Mouse (Mus musculus) MEL (cell line): ENCODE measurements around the gene Prex1. TPM values are rescaled to one million over a fixed set of nuclear protein-coding genes. Genes with fewer than 3 reads are reported as not detected.

ENCODE experiments used
- DNase-seq: peaks from one replicate; pipeline ENCODE4 v3.0.0; 2011; ENCODE audit warnings: low read depth, low spot score
- H3K27ac ChIP-seq: 2 replicates; pipeline ENCODE4 v1.5.1; 2012; ENCODE audit warnings: low read depth, mild to moderate bottlenecking, control low read depth, low read length, moderate library complexity; ENCODE audit not compliant: control insufficient read depth
- H3K27me3 ChIP-seq, 2 experiments: fragments of 150-350 bp in 1 of 2; sonication (generic) in 1 of 2; 2 replicates each; pipeline ENCODE4 v1.6.1; 2012; ENCODE audit warnings: low read length in 2 of 2, mild to moderate bottlenecking in 2 of 2, improper control_type of control experiment in 1 of 2, moderate library complexity in 1 of 2; ENCODE audit not compliant: insufficient read depth in 2 of 2, control insufficient read depth in 1 of 2
- H3K36me3 ChIP-seq, 2 experiments: 2 replicates each; pipeline ENCODE4 v1.6.1; 2012 to 2014; ENCODE audit warnings: low read length in 2 of 2, improper control_type of control experiment in 1 of 2, inconsistent platforms in 1 of 2, mild to moderate bottlenecking in 1 of 2; ENCODE audit not compliant: insufficient read depth in 2 of 2, control insufficient read depth in 1 of 2
- H3K4me1 ChIP-seq, 2 experiments: fragments of 150-350 bp in 1 of 2; sonication (generic) in 1 of 2; 2 replicates each; pipeline ENCODE4 v1.6.1; 2012; ENCODE audit warnings: low read length in 2 of 2, improper control_type of control experiment in 1 of 2, mild to moderate bottlenecking in 1 of 2; ENCODE audit not compliant: insufficient read depth in 2 of 2, control insufficient read depth in 1 of 2
- H3K4me3 ChIP-seq, 2 experiments: fragments of 150-350 bp in 1 of 2; sonication (generic) in 1 of 2; 2 replicates each; pipeline ENCODE4 v1.5.1; 2012; ENCODE audit warnings: low read depth in 2 of 2, low read length in 2 of 2, mild to moderate bottlenecking in 2 of 2, moderate library complexity in 2 of 2, control low read depth in 1 of 2, improper control_type of control experiment in 1 of 2; ENCODE audit not compliant: control insufficient read depth in 1 of 2, insufficient read depth in 1 of 2
- H3K79me2 ChIP-seq: 2 replicates; pipeline ENCODE4 v1.6.1; 2012; ENCODE audit warnings: mild to moderate bottlenecking, low read length, moderate library complexity; ENCODE audit not compliant: control insufficient read depth, poor library complexity, insufficient read depth
- H3K9ac ChIP-seq: 2 replicates; pipeline ENCODE4 v1.6.1; 2012; ENCODE audit warnings: low read depth, mild to moderate bottlenecking, control low read depth, low read length, moderate library complexity; ENCODE audit not compliant: control insufficient read depth, poor library complexity, severe bottlenecking
- H3K9me3 ChIP-seq: fragments of 150-350 bp; sonication (generic); replicated peaks from 2 replicates; pipeline ENCODE4 v1.6.1; 2012; ENCODE audit warnings: mild to moderate bottlenecking, low read length, improper control_type of control experiment, moderate library complexity; ENCODE audit not compliant: insufficient read depth
- BHLHE40 ChIP-seq: IDR thresholded peaks from 2 replicates; pipeline ENCODE4 v1.6.1; 2012; ENCODE audit warnings: low read depth, mild to moderate bottlenecking, inconsistent platforms, low read length, improper control_type of control experiment, borderline replicate concordance
- CHD1 ChIP-seq: IDR thresholded peaks from 2 replicates; pipeline ENCODE4 v1.6.1; 2012; ENCODE audit warnings: low read depth, mild to moderate bottlenecking, inconsistent platforms, low read length, improper control_type of control experiment
- CHD2 ChIP-seq: IDR thresholded peaks from 2 replicates; pipeline ENCODE4 v1.6.1; 2011; ENCODE audit warnings: low read length, improper control_type of control experiment
- CTCF ChIP-seq, 3 experiments: IDR thresholded peaks in 2 of 3; conservative IDR thresholded peaks in 1 of 3; 2 replicates each; pipeline ENCODE4 v1.5.1; 2011 to 2012; ENCODE audit warnings: low read length in 3 of 3, low read depth in 2 of 3, mild to moderate bottlenecking in 2 of 3, improper control_type of control experiment in 1 of 3, inconsistent platforms in 1 of 3, mixed read lengths in 1 of 3, moderate library complexity in 1 of 3; ENCODE audit not compliant: control insufficient read depth in 1 of 3, insufficient read depth in 1 of 3, poor library complexity in 1 of 3, severe bottlenecking in 1 of 3
- E2F4 ChIP-seq: IDR thresholded peaks from 2 replicates; pipeline ENCODE4 v1.6.1; 2011; ENCODE audit warnings: low read depth, low read length, improper control_type of control experiment, borderline replicate concordance
- EP300 ChIP-seq, 2 experiments: IDR thresholded peaks; 2 replicates each; pipeline ENCODE4 v1.6.1; 2011; ENCODE audit warnings: improper control_type of control experiment in 2 of 2, low read length in 2 of 2, low read depth in 1 of 2, mild to moderate bottlenecking in 1 of 2
- ETS1 ChIP-seq: IDR thresholded peaks from 2 replicates; pipeline ENCODE4 v1.6.1; 2012; ENCODE audit warnings: low read depth, mild to moderate bottlenecking, inconsistent platforms, low read length, improper control_type of control experiment, moderate library complexity
- GABPA ChIP-seq: IDR thresholded peaks from 2 replicates; pipeline ENCODE4 v1.6.1; 2012; ENCODE audit warnings: low read depth, mild to moderate bottlenecking, inconsistent platforms, low read length, improper control_type of control experiment, moderate library complexity
- GATA1 ChIP-seq: IDR thresholded peaks from 2 replicates; pipeline ENCODE4 v1.6.1; 2011; ENCODE audit warnings: low read depth, low read length, improper control_type of control experiment
- HCFC1 ChIP-seq: IDR thresholded peaks from 2 replicates; pipeline ENCODE4 v1.6.1; 2012; ENCODE audit warnings: low read depth, mild to moderate bottlenecking, inconsistent platforms, low read length, improper control_type of control experiment, moderate library complexity
- JUND ChIP-seq: IDR thresholded peaks from 2 replicates; pipeline ENCODE4 v1.6.1; 2011; ENCODE audit warnings: low read depth, mild to moderate bottlenecking, improper control_type of control experiment, low read length
- KAT2A ChIP-seq: conservative IDR thresholded peaks from 2 replicates; pipeline ENCODE4 v1.6.1; 2012; ENCODE audit warnings: low read depth, low read length, improper control_type of control experiment, inconsistent platforms
- MAFK ChIP-seq: IDR thresholded peaks from 2 replicates; pipeline ENCODE4 v1.6.1; 2011; ENCODE audit warnings: low read depth, mild to moderate bottlenecking, low read length, improper control_type of control experiment, borderline replicate concordance
- MAX ChIP-seq: IDR thresholded peaks from 2 replicates; pipeline ENCODE4 v1.6.1; 2011; ENCODE audit warnings: low read length, improper control_type of control experiment
- MEF2A ChIP-seq: IDR thresholded peaks from 2 replicates; pipeline ENCODE4 v1.6.1; 2014; ENCODE audit warnings: low read depth, mild to moderate bottlenecking, inconsistent platforms, low read length, improper control_type of control experiment; ENCODE audit not compliant: poor library complexity, insufficient replicate concordance, severe bottlenecking; ENCODE audit errors: extremely low read depth
- MXI1 ChIP-seq: IDR thresholded peaks from 2 replicates; pipeline ENCODE4 v1.6.1; 2011; ENCODE audit warnings: mild to moderate bottlenecking, low read depth, low read length, improper control_type of control experiment
- MYB ChIP-seq: IDR thresholded peaks from 2 replicates; pipeline ENCODE4 v1.6.1; 2011; ENCODE audit warnings: mild to moderate bottlenecking, low read depth, low read length, improper control_type of control experiment
- MYC ChIP-seq: IDR thresholded peaks from 2 replicates; pipeline ENCODE4 v1.6.1; 2011; ENCODE audit warnings: low read depth, mild to moderate bottlenecking, low read length, improper control_type of control experiment, moderate library complexity
- NELFE ChIP-seq: IDR thresholded peaks from 2 replicates; pipeline ENCODE4 v1.6.1; 2011; ENCODE audit warnings: low read depth, low read length, improper control_type of control experiment
- POLR2A ChIP-seq, 2 experiments: IDR thresholded peaks; 2 replicates each; pipeline ENCODE4 v1.6.1; 2011 to 2012; ENCODE audit warnings: low read length in 2 of 2, mild to moderate bottlenecking in 2 of 2, control low read depth in 1 of 2, improper control_type of control experiment in 1 of 2, low read depth in 1 of 2, moderate library complexity in 1 of 2; ENCODE audit not compliant: control insufficient read depth in 1 of 2, insufficient read depth in 1 of 2, poor library complexity in 1 of 2
- POLR2AphosphoS2 ChIP-seq: IDR thresholded peaks from 2 replicates; pipeline ENCODE4 v1.6.1; 2011; ENCODE audit warnings: low read length, improper control_type of control experiment
- POLR2AphosphoS5 ChIP-seq: IDR thresholded peaks from 2 replicates; pipeline ENCODE4 v1.6.1; 2012; ENCODE audit warnings: low read depth, borderline replicate concordance, mild to moderate bottlenecking, inconsistent platforms, low read length, moderate library complexity, mixed read lengths
- RAD21 ChIP-seq: IDR thresholded peaks from 2 replicates; pipeline ENCODE4 v1.6.1; 2011; ENCODE audit warnings: mild to moderate bottlenecking, low read depth, low read length, improper control_type of control experiment
- RCOR1 ChIP-seq: IDR thresholded peaks from 2 replicates; pipeline ENCODE4 v1.6.1; 2012; ENCODE audit warnings: low read depth, mild to moderate bottlenecking, inconsistent platforms, low read length, improper control_type of control experiment
- SIN3A ChIP-seq: IDR thresholded peaks from 2 replicates; pipeline ENCODE4 v1.6.1; 2012; ENCODE audit warnings: low read length, improper control_type of control experiment, inconsistent platforms
- SMC3 ChIP-seq: IDR thresholded peaks from 2 replicates; pipeline ENCODE4 v1.6.1; 2011; ENCODE audit warnings: low read depth, low read length, improper control_type of control experiment
- TBP ChIP-seq: IDR thresholded peaks from 2 replicates; pipeline ENCODE4 v1.8.0; 2011; ENCODE audit warnings: low read depth, low read length, improper control_type of control experiment
- TCF12 ChIP-seq: IDR thresholded peaks from 2 replicates; pipeline ENCODE4 v1.6.1; 2014; ENCODE audit warnings: low read depth, mild to moderate bottlenecking, inconsistent platforms, low read length, improper control_type of control experiment, moderate library complexity
- UBTF ChIP-seq: IDR thresholded peaks from 2 replicates; pipeline ENCODE4 v1.6.1; 2012; ENCODE audit warnings: low read depth, mild to moderate bottlenecking, inconsistent platforms, low read length, improper control_type of control experiment, moderate library complexity, borderline replicate concordance; ENCODE audit not compliant: insufficient read depth
- USF1 ChIP-seq: IDR thresholded peaks from 2 replicates; pipeline ENCODE4 v1.6.1; 2014; ENCODE audit warnings: low read depth, mild to moderate bottlenecking, inconsistent platforms, low read length, improper control_type of control experiment, moderate library complexity
- USF2 ChIP-seq, 2 experiments: IDR thresholded peaks; 2 replicates each; pipeline ENCODE4 v1.6.1; 2011 to 2012; ENCODE audit warnings: improper control_type of control experiment in 2 of 2, low read length in 2 of 2, borderline replicate concordance in 1 of 2, inconsistent platforms in 1 of 2, low read depth in 1 of 2, mild to moderate bottlenecking in 1 of 2; ENCODE audit not compliant: insufficient read depth in 1 of 2
- ZC3H11A ChIP-seq: IDR thresholded peaks from 2 replicates; pipeline ENCODE4 v1.6.1; 2012; ENCODE audit warnings: low read depth, mild to moderate bottlenecking, inconsistent platforms, low read length, improper control_type of control experiment
- ZKSCAN1 ChIP-seq: IDR thresholded peaks from 2 replicates; pipeline ENCODE4 v1.6.1; 2012; ENCODE audit warnings: low read depth, mild to moderate bottlenecking, inconsistent platforms, low read length, improper control_type of control experiment, moderate library complexity
- ZMIZ1 ChIP-seq: IDR thresholded peaks from 2 replicates; pipeline ENCODE4 v1.6.1; 2012; ENCODE audit warnings: low read depth, mild to moderate bottlenecking, inconsistent platforms, low read length, improper control_type of control experiment, moderate library complexity
- ZNF384 ChIP-seq: IDR thresholded peaks from 2 replicates; pipeline ENCODE4 v1.6.1; 2012; ENCODE audit warnings: low read depth, mild to moderate bottlenecking, inconsistent platforms, low read length, improper control_type of control experiment
- polyA plus RNA-seq, 2 experiments: library from polyadenylated mRNA; stranded (reverse) in 1 of 2; unstranded in 1 of 2; fragments of >175 nt in 1 of 2; fragments of >200 nt in 1 of 2; gene quantifications; 2 replicates each; pipeline versions ENCODE4 v1.2.1 to v1.2.4; 2012; ENCODE audit warnings: low replicate concordance in 2 of 2, low read depth in 1 of 2; ENCODE audit not compliant: insufficient read length in 2 of 2, insufficient read depth in 1 of 2, missing spikeins in 1 of 2
- total RNA-seq: library from RNA; depleted of rRNA; stranded (reverse); fragments of 300-350 nt; gene quantifications from 2 replicates; pipeline ENCODE4 v1.2.3, GENCODE M21; 2012

Prex1 gene
- total and polyA plus RNA-seq, 3 experiments: 8.0 to 33.1 (median 15.8) TPM

- Histone ChIP-seq H3K79me2 (no peaks in the 10 kb centered on the region), H3K27ac (peak overlapping the region; percentile 86)
- no peak for TF ChIP-seq RAD21
- TF ChIP-seq SMC3: peak; percentile 8; the same call in 1 of the 2 replicates
- TF ChIP-seq ZNF384: no peak
- no peak for TF ChIP-seq E2F4
- no peak for TF ChIP-seq CTCF (IDR thresholded peaks at IDR 0.05 in 2 of 3, conservative IDR thresholded peaks at IDR 0.05 in 1 of 3; ENCODE audit: control insufficient read depth in 1 of 3, insufficient read depth in 1 of 3, low read depth in 2 of 3, low read length in 3 of 3, poor library complexity in 1 of 3, severe bottlenecking in 1 of 3)
- TF ChIP-seq POLR2AphosphoS5: no peak
- peak; percentile 68; the same call in 1 of the 2 replicates for TF ChIP-seq MXI1
- peak; percentile 50; the same call in 1 of the 2 replicates for TF ChIP-seq ZMIZ1
- TF ChIP-seq MAFK: peak; percentile 59; the same call in 1 of the 2 replicates
- peak; percentile 88 for TF ChIP-seq GATA1
- no peak for TF ChIP-seq ZKSCAN1
- TF ChIP-seq MYB: no peak
- TF ChIP-seq MAX: peak; percentile 61
- TF ChIP-seq MEF2A: no peak
- peak; percentile 88 to 92 for TF ChIP-seq EP300 (IDR thresholded peaks at IDR 0.05; ENCODE audit: low read depth in 1 of 2, low read length in 2 of 2)
- no peak for TF ChIP-seq USF1
- peak; percentile 99 for TF ChIP-seq ETS1
- TF ChIP-seq USF2 (IDR thresholded peaks at IDR 0.05; ENCODE audit: borderline replicate concordance in 1 of 2, insufficient read depth in 1 of 2, low read depth in 1 of 2, low read length in 2 of 2): no peak
- TF ChIP-seq UBTF: no peak
- no peak for TF ChIP-seq GABPA
- TF ChIP-seq SIN3A: peak; percentile 95
- peak; percentile 98 for TF ChIP-seq TCF12
- no peak for TF ChIP-seq CHD1
- no peak for TF ChIP-seq KAT2A
- TF ChIP-seq RCOR1: peak; percentile 81
- TF ChIP-seq HCFC1: no peak
- no peak for TF ChIP-seq JUND
- TF ChIP-seq BHLHE40: peak; percentile 88
- 0 out of 2 replicates have a peak, but pooled peaks have one; percentile 17 for TF ChIP-seq TBP
- no peak for TF ChIP-seq NELFE
- TF ChIP-seq POLR2AphosphoS2: no peak
- TF ChIP-seq CHD2: no peak
- peak; percentile 81 for TF ChIP-seq MYC
- no peak for TF ChIP-seq POLR2A (IDR thresholded peaks at IDR 0.05; ENCODE audit: control insufficient read depth in 1 of 2, insufficient read depth in 1 of 2, low read depth in 1 of 2, low read length in 2 of 2, poor library complexity in 1 of 2)
- TF ChIP-seq ZC3H11A: no peak; the same call in 1 of the 2 replicates
Observed at GRCm38 (mm10) chr2:166620529-166621466, 92.8 kb downstream of the Prex1 start.

More at GRCm38 (mm10) chr2:166620529-166621466, 92.8 kb downstream of the Prex1 start:
- H3K4me3 ChIP-seq: no peak overlapping the region
- H3K4me1 ChIP-seq: peaks cover 3 to 32% of the 10 kb centered on the region in 2 experiments
- DNase-seq: peak; percentile 92
- H3K9me3 ChIP-seq: no peaks in the 10 kb centered on the region
- H3K27me3 ChIP-seq: no peaks in the 10 kb centered on the region
- no peak overlapping the region for H3K9ac ChIP-seq
- peaks cover 0 to 27% of the 10 kb centered on the region in 2 experiments; a peak in 2 of 4 replicates for H3K36me3 ChIP-seq
